Mouse (Mus musculus) liver, adult 2 months (tissue): ENCODE results near the gene Mdga1. TPM values are rescaled to one million over a fixed set of nuclear protein-coding genes. Genes with fewer than 3 reads are reported as not detected.
A peak's percentile ranks its signal among the peaks of the same experiment; 100 is the strongest.
"Not testable (repeated sequence)": the region's sequence is repeated elsewhere in the genome, so short reads cannot be mapped to it uniquely, and the experiment has no call there.

Experiments used
- DNase-seq: peaks from one replicate; pipeline ENCODE4 v3.0.0-alpha.2; 2011; ENCODE audit warnings: low read depth, low spot score; ENCODE audit errors: extremely low read depth
- H3K27ac ChIP-seq: fragments of 200-500 bp; replicated peaks from 2 replicates; pipeline ENCODE4 v1.5.1; 2012; ENCODE audit warnings: low read depth, mild to moderate bottlenecking, control low read depth, inconsistent platforms, low read length; ENCODE audit not compliant: insufficient read depth
- H3K27me3 ChIP-seq: fragments of 200-500 bp; 2 replicates; pipeline ENCODE4 v1.6.1; 2012; ENCODE audit warnings: mild to moderate bottlenecking, moderate library complexity, low read length, inconsistent platforms; ENCODE audit not compliant: control insufficient read depth, insufficient read depth
- H3K36me3 ChIP-seq: fragments of 200-500 bp; 2 replicates; pipeline ENCODE4 v1.6.1; 2012; ENCODE audit warnings: low read length, inconsistent platforms; ENCODE audit not compliant: control insufficient read depth, insufficient read depth
- H3K4me1 ChIP-seq: fragments of 200-500 bp; 2 replicates; pipeline ENCODE4 v1.6.1; 2011; ENCODE audit warnings: low read length; ENCODE audit not compliant: control insufficient read depth, insufficient read depth
- H3K4me3 ChIP-seq: fragments of 200-500 bp; 2 replicates; pipeline ENCODE4 v1.5.1; 2011; ENCODE audit warnings: low read depth, mild to moderate bottlenecking, control low read depth, low read length, moderate library complexity; ENCODE audit not compliant: insufficient read depth
- H3K79me2 ChIP-seq: fragments of 200-500 bp; 2 replicates; pipeline ENCODE4 v1.6.1; 2012; ENCODE audit warnings: inconsistent platforms, mild to moderate bottlenecking, low read length, moderate library complexity; ENCODE audit not compliant: control insufficient read depth, insufficient read depth
- H3K9ac ChIP-seq: fragments of 200-500 bp; 2 replicates; pipeline ENCODE4 v1.6.1; 2012; ENCODE audit warnings: low read depth, mild to moderate bottlenecking, control low read depth, inconsistent platforms, low read length
- CTCF ChIP-seq: fragments of 200-500 bp; IDR thresholded peaks from 2 replicates; pipeline ENCODE4 v1.5.1; 2011; ENCODE audit warnings: low read depth, low read length, control low read depth
- POLR2A ChIP-seq: fragments of 200-500 bp; IDR thresholded peaks from 2 replicates; pipeline ENCODE4 v1.6.1; 2011; ENCODE audit warnings: low read length, control low read depth; ENCODE audit not compliant: insufficient read depth; ENCODE audit errors: extremely low read depth
- WGBS: fragments of 180-500 bp; shearing (Covaris S2); methylation state at CpG from one replicate; pipeline ENCODE4 v1.1.7; 2018; 5-methylcytosine and 5-hydroxymethylcytosine counted together
- polyA plus RNA-seq: library from polyadenylated mRNA; depleted of rRNA; stranded (reverse); fragments of >200 nt; gene quantifications from 2 replicates; pipeline ENCODE4 v1.2.3, GENCODE M21; 2012; rRNA removed
- total RNA-seq: library from RNA; depleted of rRNA; stranded (reverse); fragments of >200 nt; gene quantifications from 2 replicates; pipeline ENCODE4 v1.2.3, GENCODE M21; 2014; rRNA removed

Gene Mdga1
- total and polyA plus RNA-seq, 2 experiments = 0.09 to 0.64 TPM

DNA sequence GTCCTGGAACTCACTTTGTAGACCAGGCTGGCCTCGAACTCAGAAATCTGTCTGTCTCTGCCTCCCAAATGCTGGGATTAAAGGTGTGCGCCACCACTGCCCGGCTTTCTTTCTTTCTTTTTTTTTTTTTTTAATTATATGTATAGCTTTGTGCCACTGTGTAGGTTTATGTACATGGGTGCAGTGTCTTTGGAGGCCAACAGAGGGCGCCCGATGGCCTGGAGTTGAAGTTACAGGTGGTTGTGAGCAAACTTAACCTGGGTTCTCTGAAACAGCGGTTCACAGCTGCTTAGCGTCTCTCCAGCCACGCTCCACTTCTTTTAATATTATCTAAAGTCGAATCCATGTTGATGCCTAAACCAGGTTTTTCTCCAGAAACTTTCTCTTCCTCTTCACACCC, 185.1 kb downstream of the Mdga1 start:
- H3K9ac ChIP-seq = no peak overlapping the region
- no peaks in the 10 kb centered on the region for H3K27me3 ChIP-seq
- DNase-seq = no peak
- TF ChIP-seq POLR2A = no peak
- peak; percentile 21; the same call in 1 of the 2 replicates for TF ChIP-seq CTCF
- no peaks in the 10 kb centered on the region for H3K79me2 ChIP-seq
- no peak overlapping the region for H3K27ac ChIP-seq
- no peaks in the 10 kb centered on the region for H3K36me3 ChIP-seq
- no peaks in the 10 kb centered on the region for H3K4me1 ChIP-seq
- no peak overlapping the region for H3K4me3 ChIP-seq
- 83% methylated on average over 9 of the region's 9 CpGs for WGBS

DNA sequence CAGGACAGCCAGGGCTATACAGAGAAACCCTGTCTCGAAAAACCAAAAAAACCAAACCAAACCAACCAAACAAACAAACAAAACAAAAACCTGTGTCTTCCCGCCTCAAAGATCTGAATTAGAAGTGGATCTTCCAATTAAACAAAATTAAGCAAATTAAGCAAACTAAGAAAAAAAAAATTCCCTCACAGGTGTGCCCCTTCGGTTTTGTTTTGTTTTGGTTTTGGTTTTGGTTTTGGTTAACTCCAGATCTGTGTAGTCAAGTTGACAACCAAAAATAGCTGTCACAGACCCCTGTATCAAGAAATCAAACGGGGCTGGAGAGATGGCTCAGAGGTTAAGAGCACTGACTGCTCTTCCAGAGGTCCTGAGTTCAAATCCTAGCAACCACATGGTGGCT, 188.4 kb downstream of the Mdga1 start:
- not testable (repeated sequence) for H3K27me3 ChIP-seq, H3K36me3 ChIP-seq, DNase-seq, H3K4me1 ChIP-seq, H3K79me2 ChIP-seq, H3K9ac ChIP-seq, H3K4me3 ChIP-seq, H3K27ac ChIP-seq
- WGBS = 75% methylated on average over 4 of the region's 4 CpGs

DNA sequence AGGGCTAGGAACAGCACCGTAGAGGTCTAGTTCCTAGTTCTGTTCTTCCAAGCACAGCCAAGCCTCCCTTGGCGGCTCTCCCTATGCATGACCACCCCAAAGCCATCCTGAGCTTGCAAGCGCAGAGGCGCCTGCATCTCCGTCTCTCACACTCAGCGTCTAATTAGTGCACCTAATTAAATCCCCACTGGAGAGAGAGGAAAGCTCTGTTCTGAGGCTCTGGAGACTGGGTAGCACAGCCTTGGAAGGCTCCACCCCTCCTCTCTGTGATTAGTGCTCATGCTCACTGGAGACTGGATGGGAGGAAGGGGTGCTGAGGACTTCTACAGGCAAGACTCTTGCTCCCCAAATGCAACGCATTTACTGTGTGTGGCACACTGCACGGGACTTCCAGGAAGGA, 191.9 kb downstream of the Mdga1 start:
- no peak overlapping the region for H3K9ac ChIP-seq
- H3K36me3 ChIP-seq = no peaks in the 10 kb centered on the region
- whole genome bisulfite sequencing = 74% methylated on average over 8 of the region's 8 CpGs
- TF ChIP-seq POLR2A (no peak), CTCF (no peak)
- DNase-seq = no peak
- H3K79me2 ChIP-seq = no peaks in the 10 kb centered on the region
- H3K27me3 ChIP-seq = no peaks in the 10 kb centered on the region
- H3K4me3 ChIP-seq = no peak overlapping the region
- H3K27ac ChIP-seq = no peak overlapping the region
- no peaks in the 10 kb centered on the region for H3K4me1 ChIP-seq

Other genes starting within 250 kb of the Mdga1 start
- gene Zfand3, start 34.6 kb upstream of the Mdga1 start, total RNA-seq = 46.7 and 59.9 TPM in 2 replicates
- gene Zfand3, start 34.6 kb upstream of the Mdga1 start, polyA plus RNA-seq = 63.3 and 71.0 TPM in 2 replicates